Mouse (Mus musculus): ENCODE results near the gene Rere.

- TF ChIP-seq HCFC1 (IDR thresholded peaks at IDR 0.05; ENCODE audit: borderline replicate concordance, insufficient read depth, low read length) (no peak), ZNF384 (IDR thresholded peaks at IDR 0.05; ENCODE audit: low read depth, low read length) (no peak), CHD2 (IDR thresholded peaks at IDR 0.05; ENCODE audit: low read depth, low read length) (no peak), MAFK (IDR thresholded peaks at IDR 0.05; ENCODE audit: insufficient read depth, low read depth, low read length) (no peak)
Measured at GRCm38 (mm10) chr4:150452155-150452847, 170.9 kb downstream of the Rere start.
